In genomic region chr5:135879449-135880158, GRCm38 (mm10) we compare ENCODE assay signal across 9 mouse cellular contexts. TPM values are rescaled to one million over a fixed set of nuclear protein-coding genes. Genes with fewer than 3 reads are reported as not detected.
A peak's percentile ranks its signal among the peaks of the same experiment; 100 is the strongest.
DNase-seq lines count a peak whose midpoint lies in the region; ATAC-seq and TF ChIP-seq lines count a peak whose summit lies in the region.
"Had no signal": no experiment of that assay in that cellular context is flagged by ENCODE, and none has a peak within 500 bp of the region (broad histone marks: within the 10 kb centered on the region; RNA-seq: fewer than 3 reads in every experiment).

No protein-coding gene starts in this region.

- peaks cover 16% of the 10 kb centered on the region for H3K4me1 ChIP-seq in intestine, embryonic 15.5 days (replicated peaks)

- H3K4me3 ChIP-seq in gastrocnemius, adult 2 months: peak overlapping the region; percentile 41
- H3K4me3 ChIP-seq in intestine, embryonic 15.5 days (replicated peaks): no peak overlapping the region

- 31% methylated on average over 13 of the region's 13 CpGs for WGBS in intestine, embryonic 15.5 days

- intact Hi-C loops in left cerebral cortex, postnatal 4 days (cut with DNase I): no loop called here
- intact Hi-C loops in gastrocnemius, adult 2 months (cut with DNase I): loop anchor here (5.0 kb wide), 1 partner anchor 183 kb away; no protein-coding TSS in a partner anchor

- H3K27ac ChIP-seq in gastrocnemius, adult 2 months: peak overlapping the region; percentile 86
- no peak overlapping the region for H3K27ac ChIP-seq in intestine, embryonic 15.5 days
- H3K27ac ChIP-seq: liver, embryonic 14.5 days had no signal

- TF ChIP-seq CTCF in gastrocnemius, adult 2 months (IDR thresholded peaks at IDR 0.05): no peak

- DNase-seq in left cerebral cortex, postnatal 4 days: peak; percentile 78
- DNase-seq in left cerebral cortex, adult 18-20 months (ENCODE audit: low spot score in 2 of 2): no peak
- peak; percentile 89 for DNase-seq in adrenal gland, adult 8-10 months
- DNase-seq in gastrocnemius, adult 2 months: peak; percentile 95
- peak; percentile 79 to 90 for DNase-seq in lung, postnatal 4 days
- no peak for DNase-seq in embryo, embryonic 10 days (ENCODE audit: low spot score)
- no peak for DNase-seq in right cerebral cortex, postnatal 25 days

- no peaks in the 10 kb centered on the region for H3K36me3 ChIP-seq in intestine, embryonic 15.5 days

- peak; percentile 33; the same call in 1 of the 2 replicates for ATAC-seq in intestine, embryonic 15.5 days

- H3K9me3 ChIP-seq in intestine, embryonic 15.5 days: no peaks in the 10 kb centered on the region

- H3K4me2 ChIP-seq in intestine, embryonic 15.5 days (replicated peaks): no peak overlapping the region

- H3K27me3 ChIP-seq in intestine, embryonic 15.5 days (replicated peaks): no peaks in the 10 kb centered on the region; the same call in 1 of the 2 replicates

- no peak overlapping the region for H3K9ac ChIP-seq in intestine, embryonic 15.5 days
- H3K9ac ChIP-seq: liver, embryonic 14.5 days had no signal

RNA-seq across cellular contexts. Expression of gene Hspb1, which starts 8.1 kb away (rescaled TPM):
- total RNA-seq in left cerebral cortex, postnatal 4 days (2021): 1 to 10 TPM; 3.2 to 3.7 TPM
- total RNA-seq in left cerebral cortex, adult 18-20 months (2021): 10 to 100 TPM; 16.5 to 31.4 TPM
- total RNA-seq in adrenal gland, adult 8-10 months (2022): 100 to 1,000 TPM; 113 to 288 (median 256) TPM
- 100 to 1,000 TPM; 253 to 325 TPM for total RNA-seq in gastrocnemius, adult 2 months (2021)
- polyA plus RNA-seq in intestine, embryonic 15.5 days (2015; fragmentation: Nextera tagmentation; extraction: Ambion mirVana): 113 and 116 TPM in 2 replicates

RNA-seq across cellular contexts. Expression of gene Ywhag, which starts 54.8 kb away (rescaled TPM):
- total RNA-seq in left cerebral cortex, postnatal 4 days (2021): 1,000 to 10,000 TPM; 1,399 to 1,485 TPM
- 1,000 to 10,000 TPM; 1,157 to 1,215 TPM for total RNA-seq in left cerebral cortex, adult 18-20 months (2021)
- 100 to 1,000 TPM; 434 to 601 (median 481) TPM for total RNA-seq in adrenal gland, adult 8-10 months (2022)
- 100 to 1,000 TPM; 289 to 303 TPM for total RNA-seq in gastrocnemius, adult 2 months (2021)
- polyA plus RNA-seq in intestine, embryonic 15.5 days (2015; fragmentation: Nextera tagmentation; extraction: Ambion mirVana): 151 and 154 TPM in 2 replicates

Comparison
In these comparisons a context has a peak if more than half of its experiments do, and no peak if none do; other contexts are left out.
1. DNase-seq: peak in left cerebral cortex, postnatal 4 days (single experiment), adrenal gland, adult 8-10 months (single experiment), gastrocnemius, adult 2 months (single experiment) and lung, postnatal 4 days (2 of 2); none in left cerebral cortex, adult 18-20 months (0 of 2), embryo, embryonic 10 days (single experiment) and right cerebral cortex, postnatal 25 days (single experiment).